Mouse (Mus musculus) midbrain, embryonic 13.5 days (tissue): ENCODE measurements around the gene Doc2b. TPM values are rescaled to one million over a fixed set of nuclear protein-coding genes. Genes with fewer than 3 reads are reported as not detected.
"Not testable (repeated sequence)": the region's sequence is repeated elsewhere in the genome, so short reads cannot be mapped to it uniquely, and the experiment has no call there.

Source experiments
- ATAC-seq: fragments of 200-750 bp; cut with Nextera tagmentation; 2 replicates; pipeline ENCODE4 v1.8.0; 2017; ENCODE audit warnings: mild to moderate bottlenecking, moderate TSS enrichment, moderate library complexity
- H3K27ac ChIP-seq: fragments of 300-500 bp; sonication (generic); 2 replicates; pipeline ENCODE4 v1.5.1; 2015; ENCODE audit warnings: inconsistent platforms, mild to moderate bottlenecking, moderate library complexity
- H3K27me3 ChIP-seq: fragments of 300-500 bp; sonication (generic); 2 replicates; pipeline ENCODE4 v1.6.1; 2015; ENCODE audit warnings: mild to moderate bottlenecking, inconsistent platforms
- H3K36me3 ChIP-seq: fragments of 300-500 bp; sonication (generic); 2 replicates; pipeline ENCODE4 v1.6.1; 2015; ENCODE audit warnings: mild to moderate bottlenecking, inconsistent platforms
- H3K4me1 ChIP-seq: fragments of 300-500 bp; sonication (generic); replicated peaks from 2 replicates; pipeline ENCODE4 v1.6.1; 2015; ENCODE audit warnings: inconsistent platforms
- H3K4me2 ChIP-seq: fragments of 300-500 bp; sonication (generic); replicated peaks from 2 replicates; pipeline ENCODE4 v1.6.1; 2015; ENCODE audit warnings: moderate library complexity, mild to moderate bottlenecking, inconsistent platforms
- H3K4me3 ChIP-seq: fragments of 300-500 bp; sonication (generic); replicated peaks from 2 replicates; pipeline ENCODE4 v1.5.1; 2015; ENCODE audit warnings: mild to moderate bottlenecking, inconsistent platforms
- H3K9ac ChIP-seq: fragments of 300-500 bp; sonication (generic); replicated peaks from 2 replicates; pipeline ENCODE4 v1.6.1; 2015; ENCODE audit warnings: mild to moderate bottlenecking, inconsistent platforms
- H3K9me3 ChIP-seq: fragments of 300-500 bp; sonication (generic); 2 replicates; pipeline ENCODE4 v1.6.1; 2016; ENCODE audit warnings: mild to moderate bottlenecking, inconsistent platforms
- WGBS: fragments of 180-500 bp; shearing (Covaris S2); methylation state at CpG from one replicate; pipeline ENCODE4 v1.1.7; 2015; 5-methylcytosine and 5-hydroxymethylcytosine counted together
- polyA plus RNA-seq: library from polyadenylated mRNA; unstranded; fragments of >200 nt; fragmentation: Nextera tagmentation; extraction: Ambion mirVana; gene quantifications from 2 replicates; pipeline ENCODE4 v1.2.1, GENCODE M21; 2015

Gene Doc2b
- polyA plus RNA-seq, 1 experiment from 2014 or later: 1.0 TPM

DNA sequence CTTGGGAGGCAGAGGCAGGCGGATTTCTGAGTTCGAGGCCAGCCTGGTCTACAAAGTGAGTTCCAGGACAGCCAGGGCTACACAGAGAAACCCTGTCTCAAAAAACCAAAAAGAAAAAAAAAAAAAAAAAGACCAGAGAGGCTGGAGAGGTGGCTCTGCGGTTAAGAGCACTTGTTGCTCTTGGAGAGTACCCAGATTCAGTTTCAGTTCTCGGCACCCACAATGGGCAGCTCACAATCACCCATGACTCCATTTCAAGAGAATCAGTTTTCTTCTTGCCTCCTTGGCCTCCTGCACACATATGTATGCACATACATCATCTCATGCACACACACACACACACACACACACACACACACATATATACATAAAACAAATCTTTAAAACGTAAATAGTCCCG, 68.2 kb downstream of the Doc2b start:
- H3K27ac ChIP-seq, H3K36me3 ChIP-seq, H3K4me3 ChIP-seq, H3K27me3 ChIP-seq, H3K9me3 ChIP-seq, H3K9ac ChIP-seq, H3K4me2 ChIP-seq, ATAC-seq: not testable (repeated sequence)
- 92% methylated on average over 6 of the region's 6 CpGs for WGBS
- H3K4me1 ChIP-seq: peaks cover 10% of the 10 kb centered on the region

DNA sequence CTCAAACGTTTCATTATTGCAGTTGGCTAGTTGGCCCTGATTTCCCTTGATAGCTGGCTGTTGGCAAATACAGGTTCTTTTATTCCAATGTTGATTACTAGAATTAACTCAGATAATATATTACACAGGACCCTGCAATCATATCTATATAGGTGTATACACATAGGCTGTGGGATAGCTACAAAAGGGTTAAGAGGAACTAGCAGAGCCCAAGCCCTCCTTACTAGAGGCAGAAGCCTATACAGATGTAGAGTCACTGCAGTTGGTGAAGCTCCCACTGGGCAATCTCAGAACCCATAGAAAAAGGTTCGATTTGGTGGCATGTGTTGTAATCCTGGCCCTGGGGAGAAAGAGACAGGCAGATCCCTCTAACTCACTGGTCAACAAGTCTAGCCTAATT, 68.7 kb downstream of the Doc2b start:
- WGBS: 85% methylated on average over 2 of the region's 2 CpGs
- H3K36me3 ChIP-seq: no peaks in the 10 kb centered on the region
- H3K4me1 ChIP-seq: peaks cover 8% of the 10 kb centered on the region
- H3K27ac ChIP-seq: no peak overlapping the region
- no peak overlapping the region for H3K9ac ChIP-seq
- ATAC-seq: no peak
- no peak overlapping the region for H3K4me3 ChIP-seq
- no peak overlapping the region for H3K4me2 ChIP-seq
- H3K9me3 ChIP-seq: no peaks in the 10 kb centered on the region
- H3K27me3 ChIP-seq: no peaks in the 10 kb centered on the region

DNA sequence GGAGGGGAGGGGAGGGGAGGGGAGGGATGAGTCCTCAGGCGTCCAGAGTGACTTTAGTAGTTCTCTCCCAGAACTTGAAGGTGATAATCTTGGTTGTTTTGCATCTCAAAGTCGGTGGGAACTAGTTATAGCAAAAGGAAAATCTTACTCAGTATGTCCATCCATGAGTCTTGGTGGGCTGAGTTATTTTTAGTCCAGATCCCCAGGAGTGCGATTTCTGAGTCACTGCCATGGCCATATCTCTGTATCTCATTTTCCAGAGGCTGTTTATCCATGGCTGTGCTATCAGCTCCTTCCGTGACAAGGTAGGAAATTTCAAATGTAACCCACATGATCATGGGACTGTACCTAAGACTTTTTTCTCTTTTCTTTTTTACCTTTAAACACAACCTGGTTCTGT, 73.5 kb downstream of the Doc2b start:
- no peaks in the 10 kb centered on the region for H3K27me3 ChIP-seq
- H3K9ac ChIP-seq: no peak overlapping the region
- no peaks in the 10 kb centered on the region for H3K4me1 ChIP-seq
- H3K36me3 ChIP-seq: no peaks in the 10 kb centered on the region
- ATAC-seq: no peak
- peaks cover 14% of the 10 kb centered on the region; the same call in 1 of the 2 replicates for H3K9me3 ChIP-seq
- WGBS: 60% methylated on average over 4 of the region's 4 CpGs
- H3K27ac ChIP-seq: no peak overlapping the region
- H3K4me2 ChIP-seq: no peak overlapping the region
- no peak overlapping the region for H3K4me3 ChIP-seq

Other genes starting within 250 kb of the Doc2b start
- gene Pitpna, start 208.0 kb downstream of the Doc2b start, polyA plus RNA-seq: 77.8 and 99.2 TPM in 2 replicates
- gene Inpp5k, start 165.1 kb downstream of the Doc2b start, polyA plus RNA-seq: 41.9 and 43.4 TPM in 2 replicates
- 6.5 and 7.6 TPM in 2 replicates for gene Myo1c, start 145.5 kb downstream of the Doc2b start, polyA plus RNA-seq
- gene Crk, start 116.8 kb downstream of the Doc2b start, polyA plus RNA-seq: 129 and 130 TPM in 2 replicates
- gene Ywhae, start 63.2 kb downstream of the Doc2b start, polyA plus RNA-seq: 1,420 and 1,493 TPM in 2 replicates
- 1.9 and 2.4 TPM in 2 replicates for gene Rph3al, start 142.4 kb upstream of the Doc2b start, polyA plus RNA-seq
- gene 1700016K19Rik, start 203.9 kb upstream of the Doc2b start, polyA plus RNA-seq: 0.97 and 1.8 TPM in 2 replicates
- gene Rflnb, start 231.7 kb upstream of the Doc2b start, polyA plus RNA-seq: 6.2 and 7.2 TPM in 2 replicates